Mouse (Mus musculus) myocyte (in vitro differentiated cells): Measurements from ENCODE around the gene Soga1.
A peak's percentile ranks its signal among the peaks of the same experiment; 100 is the strongest.

Source experiments
- MYOD1 ChIP-seq, 3 experiments: IDR thresholded peaks; one replicate each; pipeline ENCODE4 v1.6.1; 2011; ENCODE audit warnings: control low read depth in 2 of 3, low read depth in 2 of 3, mild to moderate bottlenecking in 2 of 3, moderate library complexity in 1 of 3; ENCODE audit not compliant: insufficient read length in 2 of 3, control insufficient read depth in 1 of 3
- POLR2A ChIP-seq: IDR thresholded peaks from one replicate; pipeline ENCODE4 v1.6.1; 2011; ENCODE audit warnings: low read depth, mild to moderate bottlenecking, control low read depth, moderate library complexity; ENCODE audit not compliant: insufficient read length
- POLR2AphosphoS2 ChIP-seq: IDR thresholded peaks from one replicate; pipeline ENCODE4 v1.6.1; 2011; ENCODE audit warnings: low read depth, control low read depth; ENCODE audit not compliant: insufficient read length

DNA sequence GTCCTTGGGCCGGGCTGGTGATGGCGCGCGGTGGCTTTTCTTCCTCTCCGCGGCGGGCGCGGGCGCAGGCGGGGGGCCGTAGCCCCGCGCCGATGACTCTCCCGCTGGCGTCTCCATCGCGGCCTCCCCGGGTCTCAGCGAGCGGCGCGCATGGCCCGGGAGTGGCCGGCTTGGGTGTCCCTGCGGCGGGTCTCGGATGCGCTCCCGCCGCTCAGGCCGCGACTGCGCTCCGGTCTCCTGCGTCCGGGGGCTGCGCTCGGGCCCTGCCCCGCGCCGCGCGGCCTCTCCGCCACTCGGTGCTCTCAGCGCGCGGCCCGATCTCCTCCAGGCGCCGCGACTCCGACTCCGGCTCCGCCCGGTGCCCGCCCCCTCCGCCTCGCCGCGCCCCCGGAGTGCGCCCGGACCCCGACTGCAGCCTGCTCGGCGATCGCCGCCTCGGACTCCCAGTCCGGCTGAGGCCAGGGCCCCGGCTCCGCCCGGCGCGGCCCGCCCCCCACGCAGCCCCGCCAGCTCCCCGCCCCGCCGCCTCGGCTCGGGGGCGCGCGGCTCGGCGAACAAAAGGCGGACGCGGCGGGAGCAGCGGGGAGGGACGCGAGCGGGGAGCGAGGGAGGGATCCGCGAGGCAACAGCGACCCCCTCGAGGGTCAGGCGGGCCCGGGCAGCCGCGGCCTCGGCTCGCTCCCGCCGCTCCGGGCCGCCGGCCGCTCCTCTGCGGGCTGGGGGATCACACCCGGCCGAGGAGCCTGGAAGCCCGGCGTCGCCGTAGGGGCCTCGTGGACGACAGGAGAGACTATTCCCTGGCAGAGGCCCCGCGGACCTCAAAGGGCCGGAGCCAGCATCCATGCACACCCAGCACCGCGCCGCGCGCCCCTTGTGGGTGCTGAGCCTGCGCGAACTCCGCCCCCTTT, at the start of gene Soga1:
- TF ChIP-seq POLR2A (peak; percentile 82), POLR2AphosphoS2 (peak; percentile 52), MYOD1 (IDR thresholded peaks at IDR 0.05; ENCODE audit: control insufficient read depth in 1 of 3, insufficient read length in 2 of 3, low read depth in 2 of 3) (peak in 1 of 3 experiments; percentile 25)
